Mouse (Mus musculus): ENCODE measurements at regions not wholly inside any gene's neighbourhood (a gene's known extent, or its start where the extent isn't known, plus 50 kb on each side); places are given as distances from the start of the nearest gene placed in this dataset.

- H3K27me3 ChIP-seq (ENCODE audit: control insufficient read depth, insufficient read depth, low read length), result no peaks in the 10 kb centered on the region
- no peak overlapping the region for H3K4me3 ChIP-seq (replicated peaks; ENCODE audit: low read length)
- H3K27ac ChIP-seq (replicated peaks; ENCODE audit: low read depth, low read length), result no peak overlapping the region; the same call in 1 of the 2 replicates
- TF ChIP-seq POLR2A (IDR thresholded peaks at IDR 0.05; ENCODE audit: borderline replicate concordance, extremely low read depth, insufficient read depth, insufficient read length), result no peak
- no peaks in the 10 kb centered on the region for H3K9me3 ChIP-seq (ENCODE audit: control insufficient read depth, low read length)
- no peaks in the 10 kb centered on the region for H3K36me3 ChIP-seq (ENCODE audit: control insufficient read depth, insufficient read depth, low read length)
- ATAC-seq (ENCODE audit: low FRiP score, low read depth) (no peak), DNase-seq (ENCODE audit: low spot score) (no peak)
- peaks cover 10% of the 10 kb centered on the region for H3K4me1 ChIP-seq (ENCODE audit: control insufficient read depth, insufficient read depth, low read length)
- WGBS, result 54% methylated on average over 3 of the region's 3 CpGs
- no peak overlapping the region for H3K4me2 ChIP-seq (replicated peaks; ENCODE audit: low read depth, low read length, severe bottlenecking)
- no peak overlapping the region for H3K9ac ChIP-seq (ENCODE audit: low read depth, low read length, severe bottlenecking)
Measured at GRCm38 (mm10) chr4:45739696-45740095, 59.1 kb upstream of the Aldh1b1 start.

GRCm38 (mm10) chr4:45739168-45739567 is 59.7 kb upstream of the Aldh1b1 start:
- Histone ChIP-seq H3K36me3 (ENCODE audit: control insufficient read depth, insufficient read depth, low read length) (no peaks in the 10 kb centered on the region), H3K27ac (replicated peaks; ENCODE audit: low read depth, low read length) (no peak overlapping the region), H3K4me1 (ENCODE audit: control insufficient read depth, insufficient read depth, low read length) (peaks cover 10% of the 10 kb centered on the region), H3K4me2 (replicated peaks; ENCODE audit: low read depth, low read length, severe bottlenecking) (no peak overlapping the region), H3K9ac (ENCODE audit: low read depth, low read length, severe bottlenecking) (no peak overlapping the region), H3K27me3 (ENCODE audit: control insufficient read depth, insufficient read depth, low read length) (no peaks in the 10 kb centered on the region), H3K9me3 (ENCODE audit: control insufficient read depth, low read length) (no peaks in the 10 kb centered on the region), H3K4me3 (replicated peaks; ENCODE audit: low read length) (no peak overlapping the region)
- DNase-seq (ENCODE audit: low spot score) (no peak), ATAC-seq (ENCODE audit: low FRiP score, low read depth) (no peak)
- no peak for TF ChIP-seq POLR2A (IDR thresholded peaks at IDR 0.05; ENCODE audit: borderline replicate concordance, extremely low read depth, insufficient read depth, insufficient read length)
- WGBS, result 48% methylated on average over 9 of the region's 9 CpGs

- Histone ChIP-seq H3K27ac (replicated peaks; ENCODE audit: low read depth, low read length) (no peak overlapping the region), H3K4me1 (ENCODE audit: control insufficient read depth, insufficient read depth, low read length) (peaks cover 10% of the 10 kb centered on the region), H3K27me3 (ENCODE audit: control insufficient read depth, insufficient read depth, low read length) (no peaks in the 10 kb centered on the region), H3K36me3 (ENCODE audit: control insufficient read depth, insufficient read depth, low read length) (no peaks in the 10 kb centered on the region), H3K4me3 (replicated peaks; ENCODE audit: low read length) (no peak overlapping the region), H3K4me2 (replicated peaks; ENCODE audit: low read depth, low read length, severe bottlenecking) (no peak overlapping the region), H3K9me3 (ENCODE audit: control insufficient read depth, low read length) (no peaks in the 10 kb centered on the region), H3K9ac (ENCODE audit: low read depth, low read length, severe bottlenecking) (no peak overlapping the region)
- DNase-seq (ENCODE audit: low spot score), result no peak
- ATAC-seq (ENCODE audit: low FRiP score, low read depth), result no peak
- WGBS, result 62% methylated on average over 9 of the region's 11 CpGs
- no peak for TF ChIP-seq POLR2A (IDR thresholded peaks at IDR 0.05; ENCODE audit: borderline replicate concordance, extremely low read depth, insufficient read depth, insufficient read length)
Measured at GRCm38 (mm10) chr4:45738746-45739145, 60.1 kb upstream of the Aldh1b1 start.

- Histone ChIP-seq H3K9me3 (ENCODE audit: control insufficient read depth, low read length) (no peaks in the 10 kb centered on the region), H3K4me2 (replicated peaks; ENCODE audit: low read depth, low read length, severe bottlenecking) (no peak overlapping the region), H3K36me3 (ENCODE audit: control insufficient read depth, insufficient read depth, low read length) (no peaks in the 10 kb centered on the region), H3K27me3 (ENCODE audit: control insufficient read depth, insufficient read depth, low read length) (no peaks in the 10 kb centered on the region), H3K4me1 (ENCODE audit: control insufficient read depth, insufficient read depth, low read length) (peaks cover 11% of the 10 kb centered on the region), H3K27ac (replicated peaks; ENCODE audit: low read depth, low read length) (peak overlapping the region; percentile 39; the same call in 1 of the 2 replicates), H3K4me3 (replicated peaks; ENCODE audit: low read length) (no peak overlapping the region), H3K9ac (ENCODE audit: low read depth, low read length, severe bottlenecking) (no peak overlapping the region)
- WGBS, result 36% methylated on average over 10 of the region's 10 CpGs
- peak; percentile 60 for DNase-seq (ENCODE audit: low spot score)
- TF ChIP-seq POLR2A (IDR thresholded peaks at IDR 0.05; ENCODE audit: borderline replicate concordance, extremely low read depth, insufficient read depth, insufficient read length), result no peak
- no peak for ATAC-seq (ENCODE audit: low FRiP score, low read depth)
Measured at GRCm38 (mm10) chr4:45736215-45736815, 62.5 kb upstream of the Aldh1b1 start.

- Histone ChIP-seq H3K27me3 (ENCODE audit: control insufficient read depth, insufficient read depth, low read length) (no peaks in the 10 kb centered on the region), H3K4me2 (replicated peaks; ENCODE audit: low read depth, low read length, severe bottlenecking) (no peak overlapping the region), H3K4me3 (replicated peaks; ENCODE audit: low read length) (no peak overlapping the region), H3K27ac (replicated peaks; ENCODE audit: low read depth, low read length) (no peak overlapping the region), H3K4me1 (ENCODE audit: control insufficient read depth, insufficient read depth, low read length) (peaks cover 18% of the 10 kb centered on the region), H3K36me3 (ENCODE audit: control insufficient read depth, insufficient read depth, low read length) (no peaks in the 10 kb centered on the region), H3K9ac (ENCODE audit: low read depth, low read length, severe bottlenecking) (no peak overlapping the region), H3K9me3 (ENCODE audit: control insufficient read depth, low read length) (no peaks in the 10 kb centered on the region)
- no peak for TF ChIP-seq POLR2A (IDR thresholded peaks at IDR 0.05; ENCODE audit: borderline replicate concordance, extremely low read depth, insufficient read depth, insufficient read length)
- WGBS, result 88% methylated on average over 6 of the region's 6 CpGs
- ATAC-seq (ENCODE audit: low FRiP score, low read depth), result no peak
- DNase-seq (ENCODE audit: low spot score), result no peak
Measured at GRCm38 (mm10) chr4:45734011-45734410, 64.8 kb upstream of the Aldh1b1 start.
